In genomic region chr1:160713887-160714286, GRCm38 (mm10) we compare ENCODE assay signal across 14 mouse cellular contexts.
"Had no signal": no experiment of that assay in that cellular context is flagged by ENCODE, and none has a peak within 500 bp of the region (broad histone marks: within the 10 kb centered on the region; RNA-seq: fewer than 3 reads in every experiment).

No protein-coding gene starts in this region.

- ATAC-seq: midbrain, embryonic 15.5 days had no signal

- H3K27me3 ChIP-seq: limb, embryonic 13.5 days; midbrain, embryonic 15.5 days; neural tube, embryonic 12.5 days; stomach, embryonic 15.5 days had no signal

- H3K9me3 ChIP-seq: limb, embryonic 13.5 days; midbrain, embryonic 15.5 days; neural tube, embryonic 12.5 days; stomach, embryonic 15.5 days had no signal

- H3K4me3 ChIP-seq: layer of hippocampus, adult 2 months; limb, embryonic 13.5 days; midbrain, embryonic 15.5 days; neural tube, embryonic 12.5 days; stomach, embryonic 15.5 days had no signal

- H3K4me2 ChIP-seq: limb, embryonic 13.5 days; liver, embryonic 11.5 days; midbrain, embryonic 11.5 days; midbrain, embryonic 15.5 days; neural tube, embryonic 12.5 days; stomach, embryonic 15.5 days had no signal

- H3K27ac ChIP-seq: layer of hippocampus, adult 2 months; limb, embryonic 13.5 days; midbrain, embryonic 15.5 days; neural tube, embryonic 12.5 days; stomach, embryonic 15.5 days had no signal

- H3K9ac ChIP-seq: limb, embryonic 13.5 days; midbrain, embryonic 15.5 days; neural tube, embryonic 12.5 days; stomach, embryonic 15.5 days had no signal

- H3K36me3 ChIP-seq: limb, embryonic 13.5 days; midbrain, embryonic 15.5 days; neural tube, embryonic 12.5 days; stomach, embryonic 15.5 days had no signal

- DNase-seq: kidney, postnatal 10 days; kidney, postnatal 4 days; left cerebral cortex, postnatal 4 days; lung, adult 18-20 months; lung, postnatal 36 days; right cerebral cortex, postnatal 14 days; thymus, postnatal 36 days had no signal

- H3K4me1 ChIP-seq: limb, embryonic 13.5 days; midbrain, embryonic 15.5 days; neural tube, embryonic 12.5 days; stomach, embryonic 15.5 days had no signal
